Mouse (Mus musculus): Measurements from ENCODE around the gene Ak4.

Gene Ak4

DNA sequence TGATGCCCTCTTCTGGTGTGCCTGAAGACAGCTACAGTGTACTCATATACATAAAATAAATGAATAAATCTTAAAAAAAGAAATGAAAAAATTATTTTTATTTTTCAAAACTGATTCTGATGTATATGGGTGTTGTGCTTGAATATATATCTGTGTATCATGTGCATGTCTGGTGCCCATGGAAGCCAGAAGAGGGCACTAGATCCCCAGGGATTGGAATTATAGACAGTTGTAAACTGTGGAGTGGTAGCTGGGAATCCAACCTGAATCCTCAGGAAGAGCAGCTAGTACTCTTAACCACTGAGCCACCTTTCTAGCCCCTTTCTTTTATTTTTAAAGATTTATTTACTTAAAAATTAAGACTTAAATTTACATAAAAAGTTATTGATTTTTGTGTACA is 87.3 kb downstream of the Ak4 start:
- in situ Hi-C loops (cut with MboI; ENCODE audit: unreplicated experiment in 2 of 2), result no loop called here

DNA sequence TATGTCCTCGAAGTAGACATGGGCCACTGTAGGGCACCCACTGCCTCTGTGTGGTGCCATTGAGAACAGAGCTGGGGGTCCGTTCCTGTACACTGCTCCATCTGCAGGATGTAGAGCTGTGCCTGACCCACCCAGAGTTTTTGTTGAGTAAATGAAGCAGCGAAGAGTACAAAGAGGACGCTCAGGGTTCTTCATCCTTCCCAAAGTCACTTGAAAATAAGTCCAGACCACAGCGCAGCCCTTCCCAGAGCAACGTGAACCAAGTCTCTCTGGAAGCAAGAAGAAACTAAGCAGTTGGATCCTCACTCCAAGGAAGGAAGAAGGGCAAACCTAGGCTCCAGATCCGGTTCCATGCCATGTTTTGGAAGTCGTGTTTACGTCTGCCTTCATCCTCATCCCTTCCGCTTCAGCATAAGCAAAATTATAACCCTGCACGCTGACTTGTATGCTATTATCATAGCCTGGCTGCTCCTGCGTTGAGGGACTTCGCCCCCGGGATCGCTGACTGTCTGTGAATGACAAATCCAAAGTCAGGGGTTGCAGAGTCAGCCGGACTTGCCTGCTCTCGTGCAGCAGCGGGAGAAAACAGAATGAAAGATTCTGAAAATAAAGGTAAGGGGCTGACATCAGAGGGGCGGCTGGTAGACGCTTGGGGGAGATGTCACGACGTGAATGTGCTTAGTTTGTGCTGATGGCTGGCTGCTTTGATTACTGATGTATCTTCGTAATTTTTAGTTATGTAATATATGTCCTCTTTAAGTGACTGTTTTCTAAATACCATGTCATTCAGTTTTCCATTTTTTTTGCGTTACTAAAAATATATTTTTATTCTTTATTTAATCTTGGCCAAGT is 88.7 kb downstream of the Ak4 start:
- in situ Hi-C loops (cut with MboI; ENCODE audit: unreplicated experiment in 2 of 2), result no loop called here

DNA sequence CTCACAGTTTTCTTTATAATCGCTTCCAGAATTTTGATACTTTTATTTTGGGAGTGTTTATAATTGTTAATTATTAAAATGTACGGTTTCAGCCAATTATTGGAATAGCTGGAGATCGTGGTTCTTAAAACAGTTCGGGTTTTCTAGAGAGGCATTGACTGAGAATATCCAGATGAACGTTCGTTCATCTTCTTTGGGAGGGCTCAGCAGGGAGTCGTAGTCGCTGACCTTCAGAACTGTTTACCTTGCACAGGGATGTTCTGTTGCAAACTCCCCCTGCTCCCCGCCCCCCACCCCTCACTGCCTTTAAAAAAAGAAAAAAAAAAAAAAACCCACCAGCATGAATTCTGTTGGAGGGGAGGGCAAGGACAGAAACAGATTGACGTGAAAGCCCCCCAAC is 89.4 kb downstream of the Ak4 start:
- in situ Hi-C loops (cut with MboI; ENCODE audit: unreplicated experiment in 2 of 2), result no loop called here

DNA sequence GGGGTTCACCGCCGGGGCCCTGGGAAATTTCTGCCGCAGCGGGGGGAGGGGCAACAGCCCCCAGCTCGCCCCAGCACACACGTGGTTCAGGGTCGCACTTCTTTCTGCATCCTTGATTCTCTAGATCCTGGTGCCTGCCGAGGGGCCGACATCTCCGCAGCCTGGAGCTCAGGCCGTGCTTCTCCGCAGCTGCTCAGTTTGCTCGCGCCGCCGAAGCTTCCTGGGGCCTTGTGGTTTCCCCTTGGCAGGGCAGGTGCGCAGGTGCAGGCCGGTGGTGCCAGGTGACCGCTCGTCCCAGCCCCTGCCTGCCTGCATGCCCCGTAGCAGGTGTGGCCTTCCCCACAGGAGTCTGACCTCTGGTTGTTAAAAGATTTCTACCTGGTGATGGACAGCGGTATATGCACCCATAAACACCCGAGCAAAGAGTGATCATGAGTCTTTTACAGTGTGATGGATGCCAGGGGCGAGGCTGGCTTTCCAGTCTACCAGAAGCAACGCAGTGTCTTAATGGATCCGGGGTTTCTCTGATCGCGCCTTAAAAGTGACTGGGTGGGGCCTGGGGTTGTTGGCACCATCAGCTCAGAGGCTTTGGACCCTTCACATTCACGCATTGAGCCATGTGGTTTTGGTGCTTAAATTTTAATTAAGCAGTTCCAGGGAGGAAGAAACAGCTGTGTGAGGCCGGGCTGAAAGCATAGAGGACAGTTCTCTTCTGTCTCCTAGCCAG is 89.9 kb downstream of the Ak4 start:
- in situ Hi-C loops (cut with MboI; ENCODE audit: unreplicated experiment in 2 of 2), result no loop called here

DNA sequence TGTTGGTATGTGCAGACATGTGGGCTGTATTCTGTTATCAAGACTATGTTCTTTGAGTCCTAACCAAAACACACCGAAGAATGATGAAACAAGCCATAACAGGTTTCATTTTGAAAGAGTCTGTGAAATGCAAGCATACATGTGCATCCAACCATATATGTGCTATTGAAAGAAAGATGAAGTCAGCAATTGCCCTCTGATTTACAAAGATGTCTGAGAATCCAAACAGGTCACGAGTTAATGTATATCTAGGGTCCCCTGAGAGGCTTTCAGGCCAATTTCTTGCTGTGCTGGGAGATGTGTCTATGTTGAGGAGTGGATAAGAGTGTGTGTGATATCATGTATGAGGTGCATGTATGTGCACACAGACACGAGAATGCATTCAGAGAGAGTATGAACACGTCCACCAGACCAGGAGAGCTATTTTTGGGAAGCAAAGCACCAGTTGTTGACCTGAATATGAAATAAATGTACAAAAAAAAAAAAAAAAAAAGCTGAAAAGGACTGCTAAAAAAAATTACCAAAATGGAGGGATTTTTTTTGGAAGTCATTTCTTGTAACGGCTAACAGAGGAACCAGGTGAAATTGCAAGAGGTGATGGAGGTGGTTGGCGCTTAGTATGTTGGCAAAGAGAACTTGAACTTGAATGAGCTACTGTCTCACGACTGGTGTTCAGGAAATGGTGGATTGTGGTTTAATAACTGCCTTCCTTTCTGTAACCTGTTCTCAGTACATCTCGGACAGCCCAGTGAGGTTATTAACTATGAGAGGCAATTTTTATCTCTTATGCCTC is 91.2 kb downstream of the Ak4 start:
- in situ Hi-C loops (cut with MboI; ENCODE audit: unreplicated experiment in 2 of 2), result no loop called here

DNA sequence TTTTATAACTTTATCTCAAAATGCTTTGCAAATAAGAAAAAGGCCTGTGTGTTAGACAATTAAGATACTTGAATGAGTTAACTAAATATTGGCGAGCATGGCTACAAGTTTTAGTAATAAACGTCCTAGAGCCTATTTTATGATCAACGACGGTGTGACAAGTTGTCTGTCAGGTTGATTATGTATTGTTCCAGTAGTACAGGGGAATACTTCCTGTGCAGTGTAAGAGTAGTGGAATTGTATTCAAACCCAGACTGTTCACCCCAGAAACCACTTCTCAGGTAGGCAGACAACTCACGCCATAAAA is 91.8 kb downstream of the Ak4 start:
- in situ Hi-C loops (cut with MboI; ENCODE audit: unreplicated experiment in 2 of 2), result no loop called here

DNA sequence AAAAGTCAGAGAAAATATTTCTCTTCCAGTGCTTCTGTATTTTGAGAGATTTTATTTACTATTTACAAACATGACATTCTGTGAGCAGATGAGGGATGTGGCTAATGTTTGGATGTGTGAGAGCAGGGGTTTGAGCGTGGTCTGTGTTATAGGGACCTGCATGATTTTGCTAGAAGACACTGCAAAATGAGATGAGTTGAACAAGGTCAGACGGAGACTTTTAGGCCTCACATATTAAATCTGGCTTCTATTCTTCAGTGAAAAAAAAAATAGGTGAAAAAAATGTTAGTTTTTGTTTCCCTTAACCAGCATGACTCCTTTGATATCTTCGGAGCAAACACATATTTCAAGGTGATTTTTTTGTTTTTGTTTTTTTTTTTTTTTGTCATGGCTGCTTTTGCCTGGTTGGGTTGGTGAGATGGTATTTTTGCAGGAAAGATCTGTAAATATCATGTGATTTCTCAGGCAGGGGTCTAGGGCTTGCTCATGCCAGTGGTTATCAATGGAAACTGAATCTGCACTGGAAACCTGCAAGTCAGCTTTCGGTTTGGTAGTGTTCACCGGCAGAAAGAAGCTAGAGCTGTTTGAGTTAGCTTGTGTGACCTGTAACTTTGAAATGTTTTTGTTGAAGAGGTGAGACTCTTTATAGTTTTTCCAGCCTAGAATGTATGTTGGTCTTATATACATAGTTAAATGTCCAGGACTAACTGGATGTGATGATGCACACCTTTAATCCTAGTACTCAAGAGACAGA is 92.9 kb downstream of the Ak4 start:
- in situ Hi-C loops (cut with MboI; ENCODE audit: unreplicated experiment in 2 of 2), result no loop called here

DNA sequence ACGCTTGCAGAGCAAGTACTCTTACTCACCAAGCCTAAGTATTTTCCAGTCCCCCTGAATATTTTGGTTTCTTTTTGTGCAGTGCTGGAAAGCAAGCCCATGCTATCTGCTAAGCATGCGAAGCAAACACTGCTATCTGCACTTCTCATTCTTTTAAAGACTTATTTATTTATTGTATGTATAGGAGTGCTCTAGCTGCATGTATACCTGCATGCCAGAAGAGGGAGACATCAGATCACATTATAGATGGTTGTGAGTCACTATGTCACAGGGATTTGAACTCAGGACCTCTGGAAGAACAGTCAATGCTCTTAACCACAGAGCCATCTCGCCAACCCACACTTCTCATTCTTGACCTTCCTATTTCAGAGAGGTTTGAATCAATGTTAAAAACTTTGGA is 94.2 kb downstream of the Ak4 start:
- in situ Hi-C loops (cut with MboI; ENCODE audit: unreplicated experiment in 2 of 2), result no loop called here

DNA sequence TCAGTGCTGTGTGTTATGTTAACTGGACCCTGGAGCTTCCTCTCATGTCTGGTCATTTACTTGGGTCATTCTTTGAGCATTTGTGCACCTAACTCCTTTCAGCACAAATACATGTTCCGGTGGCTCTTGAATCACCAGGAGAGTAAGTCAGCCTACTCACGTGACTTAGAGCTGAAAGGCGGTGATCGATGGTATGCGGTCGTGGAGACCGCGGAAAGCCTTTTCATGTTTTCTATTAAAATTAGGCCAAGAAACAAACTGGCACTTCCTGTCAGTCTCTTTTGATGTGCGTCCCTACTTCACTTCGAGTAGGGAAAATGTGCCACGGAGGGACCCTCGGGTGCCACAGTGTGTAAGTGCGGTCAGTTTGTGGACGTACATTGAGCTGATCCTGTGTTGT is 96.8 kb downstream of the Ak4 start:
- in situ Hi-C loops (cut with MboI; ENCODE audit: unreplicated experiment in 2 of 2), result no loop called here

Measured in v-Abl transformed pro-B cells (cell line).